Mouse (Mus musculus): ENCODE data around the gene Slc2a10.

GRCm38 (mm10) chr2:165564620-165565019 is 61.0 kb downstream of the Slc2a10 start:
- TF ChIP-seq CTCF (IDR thresholded peaks at IDR 0.05; ENCODE audit: extremely low read depth, insufficient read length, insufficient replicate concordance, low read depth, low read length) (no peak), POLR2A (IDR thresholded peaks at IDR 0.05; ENCODE audit: low read depth, low read length) (no peak)
